Mouse (Mus musculus) testis, adult 2 months (tissue): ENCODE measurements at regions not wholly inside any gene's neighbourhood (a gene's known extent, or its start where the extent isn't known, plus 50 kb on each side); places are given as distances from the start of the nearest gene placed in this dataset.

Experiments
- CTCF ChIP-seq: fragments of 200-500 bp; IDR thresholded peaks from 2 replicates; pipeline ENCODE4 v1.5.1; 2012; ENCODE audit warnings: low read depth, mild to moderate bottlenecking, inconsistent platforms, low read length, moderate library complexity; ENCODE audit not compliant: control insufficient read depth, insufficient read depth, insufficient replicate concordance
- POLR2A ChIP-seq: fragments of 200-500 bp; IDR thresholded peaks from 2 replicates; pipeline ENCODE4 v1.6.1; 2012; ENCODE audit warnings: low read depth, mild to moderate bottlenecking, inconsistent platforms, low read length, moderate library complexity; ENCODE audit not compliant: control insufficient read depth

DNA sequence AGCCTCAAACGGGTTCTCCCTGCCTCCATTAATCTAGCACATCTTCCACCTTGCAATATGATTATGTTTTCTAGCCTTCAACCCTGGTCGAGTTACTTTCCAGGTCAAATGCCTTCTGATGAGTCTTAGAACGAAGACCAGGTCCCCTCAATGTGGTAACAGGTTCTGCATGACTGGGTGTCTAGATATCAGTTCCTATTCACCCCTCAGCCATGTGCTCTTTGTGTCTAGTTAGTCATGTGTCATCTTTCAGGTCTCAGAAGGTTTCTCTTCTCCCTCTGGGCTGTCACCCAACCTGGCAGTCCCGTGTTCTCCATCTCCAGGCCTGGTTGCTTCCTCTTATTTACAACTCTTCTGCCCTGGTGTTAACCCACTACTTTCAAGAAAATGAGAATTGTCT is 356.7 kb downstream of the Rps24 start:
- no peak for TF ChIP-seq CTCF
- no peak for TF ChIP-seq POLR2A
